Mouse (Mus musculus): ENCODE data around the gene Xpot. TPM values are rescaled to one million over a fixed set of nuclear protein-coding genes. Genes with fewer than 3 reads are reported as not detected.

The Xpot gene
- polyA plus RNA-seq, 1 experiment, result 78.6 TPM

DNA sequence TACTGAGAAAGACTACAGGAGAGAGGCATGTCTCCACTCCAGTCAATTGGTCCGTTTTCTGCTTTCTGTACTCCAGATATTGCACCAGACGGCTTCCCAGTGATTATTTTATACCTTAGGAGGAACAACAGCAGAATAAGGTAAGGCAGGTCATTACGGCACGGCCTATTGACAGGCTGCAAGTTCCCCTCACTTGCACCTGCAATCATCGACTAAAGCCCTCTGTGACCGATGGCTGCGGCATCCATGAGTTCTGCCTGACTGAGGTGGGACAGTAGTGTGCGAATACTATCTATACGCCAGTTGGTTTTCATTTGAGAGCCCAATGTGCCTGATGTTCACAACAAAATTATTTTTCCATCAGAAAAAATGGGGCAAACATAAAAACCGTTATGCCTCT lies 58.1 kb downstream of the Xpot start:
- Histone ChIP-seq H3K27me3 (ENCODE audit: control insufficient read depth, insufficient read depth, insufficient read length) (no peaks in the 10 kb centered on the region), H3K4me3 (no peak overlapping the region), H3K36me3 (ENCODE audit: control insufficient read depth, insufficient read depth) (peaks cover 31% of the 10 kb centered on the region), H3ac (ENCODE audit: control insufficient read depth, insufficient read length) (no peak overlapping the region), H3K79me2 (ENCODE audit: control insufficient read depth, insufficient read depth) (no peaks in the 10 kb centered on the region), H3K4me2 (ENCODE audit: low read depth) (no peak overlapping the region)
- no peak for TF ChIP-seq MYOG (IDR thresholded peaks at IDR 0.05; ENCODE audit: control insufficient read depth in 1 of 3, insufficient read depth in 1 of 3, insufficient read length in 2 of 3, low read depth in 2 of 3)
- no peak for TF ChIP-seq REST (IDR thresholded peaks at IDR 0.05; ENCODE audit: insufficient read depth, insufficient read length)
- TF ChIP-seq TCF12 (IDR thresholded peaks at IDR 0.05; ENCODE audit: insufficient read depth, poor library complexity, severe bottlenecking), result no peak
- no peak for TF ChIP-seq POLR2AphosphoS2 (IDR thresholded peaks at IDR 0.05; ENCODE audit: insufficient read length, low read depth)
- no peak for TF ChIP-seq MYOD1 (IDR thresholded peaks at IDR 0.05; ENCODE audit: control insufficient read depth in 1 of 3, insufficient read length in 2 of 3, low read depth in 2 of 3)
- no peak for TF ChIP-seq MAX (IDR thresholded peaks at IDR 0.05; ENCODE audit: low read depth)
- no peak for TF ChIP-seq CEBPB (IDR thresholded peaks at IDR 0.05; ENCODE audit: insufficient read depth, poor library complexity, severe bottlenecking)
- no peak for TF ChIP-seq SRF (IDR thresholded peaks at IDR 0.05; ENCODE audit: control insufficient read depth, insufficient read length, low read depth)
- no peak for TF ChIP-seq USF1 (IDR thresholded peaks at IDR 0.05; ENCODE audit: low read depth)
- no peak for TF ChIP-seq POLR2A (IDR thresholded peaks at IDR 0.05; ENCODE audit: insufficient read length, low read depth)
- TF ChIP-seq E2F4 (IDR thresholded peaks at IDR 0.05; ENCODE audit: insufficient read depth), result no peak

DNA sequence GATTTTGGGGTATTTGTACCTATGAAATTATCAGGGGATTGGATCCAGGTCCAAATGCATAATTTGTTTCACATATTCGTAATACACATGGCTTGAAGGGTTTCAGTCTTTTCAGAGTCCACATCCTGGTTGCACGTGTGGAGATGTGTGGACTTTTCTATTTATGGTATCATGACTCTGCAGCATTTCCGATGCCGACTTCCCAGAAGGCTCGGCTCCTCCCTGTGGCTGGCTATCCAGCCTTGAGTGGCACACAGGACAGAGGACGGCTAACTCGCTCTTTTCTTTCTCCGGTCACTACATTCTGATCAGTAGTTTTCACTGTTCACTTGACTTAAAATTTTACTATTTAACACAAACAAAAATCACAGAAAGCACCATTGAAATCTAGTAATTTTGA lies 61.7 kb downstream of the Xpot start:
- Histone ChIP-seq H3K79me2 (ENCODE audit: control insufficient read depth, insufficient read depth) (no peaks in the 10 kb centered on the region), H3K36me3 (ENCODE audit: control insufficient read depth, insufficient read depth) (peaks cover 44% of the 10 kb centered on the region), H3K4me2 (ENCODE audit: low read depth) (no peak overlapping the region), H3K27me3 (ENCODE audit: control insufficient read depth, insufficient read depth, insufficient read length) (no peaks in the 10 kb centered on the region), H3ac (ENCODE audit: control insufficient read depth, insufficient read length) (no peak overlapping the region), H3K4me3 (no peak overlapping the region)
- TF ChIP-seq POLR2AphosphoS2 (IDR thresholded peaks at IDR 0.05; ENCODE audit: insufficient read length, low read depth) (no peak), USF1 (IDR thresholded peaks at IDR 0.05; ENCODE audit: low read depth) (no peak), REST (IDR thresholded peaks at IDR 0.05; ENCODE audit: insufficient read depth, insufficient read length) (no peak), SRF (IDR thresholded peaks at IDR 0.05; ENCODE audit: control insufficient read depth, insufficient read length, low read depth) (no peak), TCF3 (IDR thresholded peaks at IDR 0.05; ENCODE audit: insufficient read length, low read depth) (no peak)

DNA sequence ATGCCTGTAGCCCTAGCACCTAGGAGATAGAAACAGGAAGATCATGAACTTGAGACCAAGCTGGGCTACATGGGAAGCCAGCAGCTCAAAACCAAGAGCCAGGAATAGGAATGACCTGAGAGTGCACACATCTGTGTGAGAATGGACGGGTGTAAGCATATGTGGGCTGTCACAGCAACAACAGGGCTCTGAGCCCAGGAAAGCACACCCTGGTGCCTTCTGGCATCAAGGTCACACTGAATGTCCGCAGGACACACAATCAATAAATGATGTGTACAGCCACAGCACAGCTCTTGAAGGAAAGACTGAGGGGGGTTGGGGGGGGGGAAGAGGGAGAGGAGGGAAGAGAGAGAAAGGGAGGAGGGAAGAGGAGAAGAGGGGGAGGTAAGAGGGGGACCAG lies 67.9 kb downstream of the Xpot start:
- H3K36me3 ChIP-seq (ENCODE audit: control insufficient read depth, insufficient read depth), result peaks cover 52% of the 10 kb centered on the region
- no peak for TF ChIP-seq SRF (IDR thresholded peaks at IDR 0.05; ENCODE audit: control insufficient read depth, insufficient read length, low read depth)
- TF ChIP-seq POLR2AphosphoS2 (IDR thresholded peaks at IDR 0.05; ENCODE audit: insufficient read length, low read depth), result no peak
- no peak for TF ChIP-seq E2F4 (IDR thresholded peaks at IDR 0.05; ENCODE audit: insufficient read depth)
- H3K79me2 ChIP-seq (ENCODE audit: control insufficient read depth, insufficient read depth), result no peaks in the 10 kb centered on the region
- H3K4me3 ChIP-seq, result no peak overlapping the region
- no peak overlapping the region for H3K4me2 ChIP-seq (ENCODE audit: low read depth)
- no peak overlapping the region for H3ac ChIP-seq (ENCODE audit: control insufficient read depth, insufficient read length)
- no peaks in the 10 kb centered on the region for H3K27me3 ChIP-seq (ENCODE audit: control insufficient read depth, insufficient read depth, insufficient read length)

GRCm38 (mm10) chr10:121556263-121556662 lies 69.9 kb downstream of the Xpot start:
- Histone ChIP-seq H3K4me3 (no peak overlapping the region), H3K4me2 (ENCODE audit: low read depth) (no peak overlapping the region), H3K36me3 (ENCODE audit: control insufficient read depth, insufficient read depth) (peaks cover 63% of the 10 kb centered on the region), H3ac (ENCODE audit: control insufficient read depth, insufficient read length) (no peak overlapping the region), H3K79me2 (ENCODE audit: control insufficient read depth, insufficient read depth) (no peaks in the 10 kb centered on the region), H3K27me3 (ENCODE audit: control insufficient read depth, insufficient read depth, insufficient read length) (no peaks in the 10 kb centered on the region)
- TF ChIP-seq USF1 (IDR thresholded peaks at IDR 0.05; ENCODE audit: low read depth), result no peak
- TF ChIP-seq POLR2AphosphoS2 (IDR thresholded peaks at IDR 0.05; ENCODE audit: insufficient read length, low read depth), result no peak
- no peak for TF ChIP-seq SRF (IDR thresholded peaks at IDR 0.05; ENCODE audit: control insufficient read depth, insufficient read length, low read depth)
- no peak for TF ChIP-seq REST (IDR thresholded peaks at IDR 0.05; ENCODE audit: insufficient read depth, insufficient read length)
- TF ChIP-seq E2F4 (IDR thresholded peaks at IDR 0.05; ENCODE audit: insufficient read depth), result no peak
- no peak for TF ChIP-seq TCF12 (IDR thresholded peaks at IDR 0.05; ENCODE audit: insufficient read depth, poor library complexity, severe bottlenecking)
- TF ChIP-seq MAX (IDR thresholded peaks at IDR 0.05; ENCODE audit: low read depth), result no peak
- TF ChIP-seq POLR2A (IDR thresholded peaks at IDR 0.05; ENCODE audit: insufficient read length, low read depth), result no peak
- no peak for TF ChIP-seq MYOG (IDR thresholded peaks at IDR 0.05; ENCODE audit: control insufficient read depth in 1 of 3, insufficient read depth in 1 of 3, insufficient read length in 2 of 3, low read depth in 2 of 3)
- TF ChIP-seq MYOD1 (IDR thresholded peaks at IDR 0.05; ENCODE audit: control insufficient read depth in 1 of 3, insufficient read length in 2 of 3, low read depth in 2 of 3), result no peak
- no peak for TF ChIP-seq CEBPB (IDR thresholded peaks at IDR 0.05; ENCODE audit: insufficient read depth, poor library complexity, severe bottlenecking)
- TF ChIP-seq TCF3 (IDR thresholded peaks at IDR 0.05; ENCODE audit: insufficient read length, low read depth), result no peak

- no peak for TF ChIP-seq POLR2A (IDR thresholded peaks at IDR 0.05; ENCODE audit: insufficient read length, low read depth)
- TF ChIP-seq SRF (IDR thresholded peaks at IDR 0.05; ENCODE audit: control insufficient read depth, insufficient read length, low read depth), result no peak
- TF ChIP-seq MYOG (IDR thresholded peaks at IDR 0.05; ENCODE audit: control insufficient read depth in 1 of 3, insufficient read depth in 1 of 3, insufficient read length in 2 of 3, low read depth in 2 of 3), result no peak
- TF ChIP-seq TCF12 (IDR thresholded peaks at IDR 0.05; ENCODE audit: insufficient read depth, poor library complexity, severe bottlenecking), result no peak
- no peak for TF ChIP-seq E2F4 (IDR thresholded peaks at IDR 0.05; ENCODE audit: insufficient read depth)
- TF ChIP-seq CEBPB (IDR thresholded peaks at IDR 0.05; ENCODE audit: insufficient read depth, poor library complexity, severe bottlenecking), result no peak
- no peak for TF ChIP-seq POLR2AphosphoS2 (IDR thresholded peaks at IDR 0.05; ENCODE audit: insufficient read length, low read depth)
- no peak for TF ChIP-seq USF1 (IDR thresholded peaks at IDR 0.05; ENCODE audit: low read depth)
- no peak for TF ChIP-seq MYOD1 (IDR thresholded peaks at IDR 0.05; ENCODE audit: control insufficient read depth in 1 of 3, insufficient read length in 2 of 3, low read depth in 2 of 3)
- TF ChIP-seq REST (IDR thresholded peaks at IDR 0.05; ENCODE audit: insufficient read depth, insufficient read length), result no peak
- no peak for TF ChIP-seq TCF3 (IDR thresholded peaks at IDR 0.05; ENCODE audit: insufficient read length, low read depth)
- TF ChIP-seq MAX (IDR thresholded peaks at IDR 0.05; ENCODE audit: low read depth), result no peak
- Histone ChIP-seq H3K4me3 (no peak overlapping the region), H3K79me2 (ENCODE audit: control insufficient read depth, insufficient read depth) (no peaks in the 10 kb centered on the region), H3K4me2 (ENCODE audit: low read depth) (no peak overlapping the region), H3ac (ENCODE audit: control insufficient read depth, insufficient read length) (no peak overlapping the region), H3K27me3 (ENCODE audit: control insufficient read depth, insufficient read depth, insufficient read length) (no peaks in the 10 kb centered on the region), H3K36me3 (ENCODE audit: control insufficient read depth, insufficient read depth) (peaks cover 56% of the 10 kb centered on the region)
Observed at GRCm38 (mm10) chr10:121550334-121550733, 75.8 kb downstream of the Xpot start.

Data from myocyte (in vitro differentiated cells).